In genomic region chr3:43783000-43783588, GRCm38 (mm10) we compare ENCODE assay signal across 10 mouse cellular contexts.
A peak's percentile ranks its signal among the peaks of the same experiment; 100 is the strongest.
DNase-seq lines count a peak whose midpoint lies in the region; ATAC-seq lines count a peak whose summit lies in the region.
"Had no signal": no experiment of that assay in that cellular context is flagged by ENCODE, and none has a peak within 500 bp of the region (broad histone marks: within the 10 kb centered on the region; RNA-seq: fewer than 3 reads in every experiment).

No protein-coding gene starts in this region.

- no peak overlapping the region for H3K9ac ChIP-seq in neural tube, embryonic 13.5 days
- H3K9ac ChIP-seq: liver, embryonic 15.5 days had no signal

- DNase-seq in cerebellum, postnatal 14 days, result peak; percentile 17 to 43
- DNase-seq in cerebellum, postnatal 36 days, result no peak
- DNase-seq in neural tube, embryonic 10.5 days (ENCODE audit: extremely low spot score, low spot score), result no peak
- DNase-seq in layer of hippocampus, adult 9-10 months (ENCODE audit: low spot score), result peak; percentile 8
- DNase-seq in retina, postnatal 7 days (ENCODE audit: low read depth, low spot score), result peak; percentile 20
- no peak for DNase-seq in thymus, postnatal 4 days
- DNase-seq in gastrocnemius, postnatal 4 days (ENCODE audit: low spot score in 2 of 2), result no peak

- no peak overlapping the region for H3K4me3 ChIP-seq in neural tube, embryonic 13.5 days
- H3K4me3 ChIP-seq: liver, embryonic 15.5 days had no signal

- no peaks in the 10 kb centered on the region for H3K4me1 ChIP-seq in neural tube, embryonic 13.5 days (replicated peaks)
- H3K4me1 ChIP-seq: liver, embryonic 15.5 days had no signal

- no peaks in the 10 kb centered on the region for H3K9me3 ChIP-seq in neural tube, embryonic 13.5 days
- H3K9me3 ChIP-seq: liver, embryonic 15.5 days had no signal

- H3K27ac ChIP-seq in neural tube, embryonic 13.5 days (replicated peaks), result no peak overlapping the region
- H3K27ac ChIP-seq: liver, embryonic 15.5 days had no signal

- ATAC-seq in neural tube, embryonic 13.5 days (ENCODE audit: low read depth), result 0 out of 2 replicates have a peak, but pooled peaks have one; percentile 8
- ATAC-seq: intestine, embryonic 16.5 days had no signal

- H3K27me3 ChIP-seq in neural tube, embryonic 13.5 days, result no peaks in the 10 kb centered on the region
- H3K27me3 ChIP-seq: liver, embryonic 15.5 days had no signal

- no peaks in the 10 kb centered on the region for H3K36me3 ChIP-seq in neural tube, embryonic 13.5 days
- H3K36me3 ChIP-seq: liver, embryonic 15.5 days had no signal

- WGBS in neural tube, embryonic 13.5 days, result 73% methylated on average over 4 of the region's 4 CpGs

- H3K4me2 ChIP-seq in neural tube, embryonic 13.5 days, result no peak overlapping the region
- H3K4me2 ChIP-seq: liver, embryonic 15.5 days had no signal

Comparison
In these comparisons a context has a peak if more than half of its experiments do, and no peak if none do; other contexts are left out.
1. DNase-seq: peak in cerebellum, postnatal 14 days (2 of 2), layer of hippocampus, adult 9-10 months (single experiment) and retina, postnatal 7 days (single experiment); none in cerebellum, postnatal 36 days (0 of 2), neural tube, embryonic 10.5 days (single experiment), thymus, postnatal 4 days (single experiment) and gastrocnemius, postnatal 4 days (0 of 2).